Mouse (Mus musculus) right cerebral cortex, postnatal 14 days (tissue): Measurements from ENCODE around the gene Dclre1a.
"Not testable (repeated sequence)": the region's sequence is repeated elsewhere in the genome, so short reads cannot be mapped to it uniquely, and the experiment has no call there.

Experiments used
- DNase-seq: peaks from one replicate; pipeline ENCODE4 v3.0.0; 2022

Dclre1a gene

DNA sequence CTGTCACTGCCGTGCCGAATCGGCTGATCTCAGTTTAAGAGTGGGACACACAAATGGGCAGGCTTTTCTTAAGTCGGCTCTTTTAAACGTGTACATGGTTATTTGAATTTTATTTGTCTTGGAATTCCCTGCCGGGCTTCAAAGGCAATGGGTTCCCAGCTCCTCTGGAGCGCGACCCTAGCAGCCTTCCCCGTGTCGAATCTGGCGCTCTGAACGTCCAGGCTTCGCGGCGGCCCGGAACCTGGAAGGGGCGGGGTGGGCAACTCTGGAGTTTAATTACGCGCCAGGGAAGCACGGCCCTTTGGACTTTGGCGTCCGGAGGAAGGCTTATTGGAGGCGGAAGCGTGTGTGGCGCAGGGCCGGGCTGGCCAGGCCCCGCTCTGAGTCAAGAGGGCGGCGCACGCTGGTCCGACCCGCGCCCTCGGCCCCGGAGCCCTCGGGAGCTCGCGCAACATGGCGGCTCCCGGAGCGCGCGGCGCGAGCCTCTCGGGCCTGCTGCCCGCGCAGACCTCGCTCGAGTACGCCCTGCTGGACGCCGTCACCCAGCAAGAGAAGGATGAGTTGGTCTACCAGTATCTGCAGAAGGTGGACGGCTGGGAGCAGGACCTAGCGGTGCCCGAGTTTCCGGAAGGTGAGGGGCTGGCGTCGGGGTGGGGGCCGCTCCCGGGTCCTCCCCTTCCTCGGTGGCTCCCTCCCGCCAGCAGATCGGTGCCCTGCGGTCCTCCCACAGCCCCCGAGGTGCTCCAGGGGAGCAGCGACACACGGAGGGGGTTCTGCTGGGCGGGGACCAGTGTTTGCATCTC is 409 bp upstream of the Dclre1a start, which contains the start of gene Nhlrc2:
TSS of gene Nhlrc2 (plus strand) at position 32 of the 803 bp plus-strand sequence.
- DNase-seq = peak; percentile 66

- no peak for DNase-seq
These were observed 2.0 kb downstream of the Dclre1a start for GRCm38 (mm10) chr19:56546031-56546430.

DNA sequence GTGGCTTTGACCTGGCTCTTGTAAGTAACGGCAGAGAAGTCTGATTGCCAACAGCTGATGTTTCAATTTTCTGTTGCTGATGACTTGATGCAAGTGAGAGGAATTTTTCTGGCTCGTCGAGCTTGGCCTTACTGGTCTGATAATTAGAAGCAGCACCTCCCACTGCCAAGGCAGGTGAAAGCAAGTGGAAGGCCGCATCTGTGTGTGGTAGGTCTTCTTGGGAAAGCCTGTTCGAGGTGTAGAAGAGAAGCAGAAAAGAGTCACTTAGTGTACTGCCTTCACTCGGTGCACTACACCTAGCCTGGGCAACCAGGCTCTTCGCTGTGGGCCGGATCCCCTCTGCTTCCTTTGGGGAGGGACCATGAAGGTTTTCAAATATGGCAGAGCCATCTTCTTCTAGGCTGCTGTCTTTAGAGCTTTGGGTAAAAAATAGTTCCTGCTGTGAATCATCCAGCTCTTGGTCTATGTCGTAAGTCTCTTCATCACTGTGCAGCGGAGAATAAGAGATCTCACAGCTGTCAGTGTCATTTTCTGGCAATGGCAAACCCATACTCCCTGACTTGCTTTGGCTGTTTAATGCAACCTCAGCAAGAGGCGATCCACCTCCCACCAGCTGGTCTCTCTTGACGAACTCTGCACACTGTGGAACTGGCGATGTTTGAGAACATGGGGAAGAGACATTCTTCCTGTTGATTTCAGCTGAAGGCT is 3.2 kb downstream of the Dclre1a start:
- DNase-seq = no peak

- DNase-seq = no peak
These were observed 4.7 kb downstream of the Dclre1a start for GRCm38 (mm10) chr19:56543320-56543719.

- DNase-seq = no peak
These were observed 12.3 kb downstream of the Dclre1a start for GRCm38 (mm10) chr19:56535765-56536164.

GRCm38 (mm10) chr19:56535064-56535463 is 13.0 kb downstream of the Dclre1a start:
- no peak for DNase-seq

DNA sequence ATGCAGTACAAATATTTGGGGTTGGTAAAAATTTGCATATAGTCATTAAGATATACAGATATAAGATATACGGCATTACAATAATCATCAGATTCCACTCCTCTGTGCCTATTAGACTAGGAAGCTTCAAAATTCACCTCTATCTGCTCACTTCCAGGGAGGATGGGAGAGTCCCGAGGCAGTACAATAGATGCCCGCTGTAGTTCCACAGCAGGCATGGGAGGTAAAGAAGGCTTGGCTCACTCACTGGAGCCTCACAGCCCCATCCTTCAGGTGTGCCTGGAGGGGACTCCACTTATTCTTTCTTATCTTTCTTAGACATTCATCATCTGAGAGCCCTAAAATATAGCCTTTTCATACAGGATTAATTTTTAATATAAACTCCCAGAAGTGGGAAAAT is 13.7 kb downstream of the Dclre1a start:
- DNase-seq = no peak

- no peak for DNase-seq
These were observed 14.5 kb downstream of the Dclre1a start for GRCm38 (mm10) chr19:56533291-56534071.

- no peak for DNase-seq
These were observed 16.8 kb downstream of the Dclre1a start for GRCm38 (mm10) chr19:56531251-56531650.

DNA sequence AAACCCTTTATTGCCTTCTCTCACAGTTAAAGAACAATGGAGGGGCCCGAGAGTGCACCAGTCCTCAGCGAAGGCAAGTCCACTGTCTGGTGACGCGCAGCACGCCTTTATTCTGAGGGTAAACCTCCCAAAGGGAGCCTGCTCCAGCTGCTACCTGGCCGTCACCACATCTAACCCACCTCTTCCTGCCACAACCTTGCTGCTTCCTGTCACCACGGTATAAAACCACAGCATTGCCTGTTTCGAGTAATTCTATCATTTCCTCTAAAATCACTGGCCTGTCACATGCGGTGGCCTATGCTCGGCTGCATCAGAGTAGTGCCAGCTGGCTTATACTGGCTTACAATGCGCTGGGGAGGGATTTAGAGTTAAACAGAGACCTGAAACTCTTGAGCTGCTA is 17.5 kb downstream of the Dclre1a start:
- DNase-seq = not testable (repeated sequence)

DNA sequence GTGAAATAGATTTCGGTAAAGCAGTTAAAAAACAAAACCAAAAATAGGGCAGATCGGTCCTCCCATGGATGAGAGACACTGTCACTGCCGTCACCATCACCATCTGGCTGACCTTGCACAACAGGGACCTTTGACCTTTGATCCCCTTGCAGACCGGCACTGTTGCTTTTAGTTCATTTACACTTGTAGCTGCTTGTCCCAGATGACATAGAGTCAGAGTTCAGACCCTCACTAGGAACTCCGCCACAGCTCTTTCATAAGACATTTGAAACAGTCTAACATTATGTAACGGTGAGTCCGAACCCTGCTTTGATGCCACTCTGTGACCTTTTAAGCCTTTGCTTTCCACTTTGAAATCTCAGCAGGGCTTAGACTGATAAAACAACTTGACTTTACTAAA is 28.6 kb downstream of the Dclre1a start:
- DNase-seq = not testable (repeated sequence)

GRCm38 (mm10) chr19:56513527-56513926 is 34.5 kb downstream of the Dclre1a start:
- DNase-seq = not testable (repeated sequence)

DNA sequence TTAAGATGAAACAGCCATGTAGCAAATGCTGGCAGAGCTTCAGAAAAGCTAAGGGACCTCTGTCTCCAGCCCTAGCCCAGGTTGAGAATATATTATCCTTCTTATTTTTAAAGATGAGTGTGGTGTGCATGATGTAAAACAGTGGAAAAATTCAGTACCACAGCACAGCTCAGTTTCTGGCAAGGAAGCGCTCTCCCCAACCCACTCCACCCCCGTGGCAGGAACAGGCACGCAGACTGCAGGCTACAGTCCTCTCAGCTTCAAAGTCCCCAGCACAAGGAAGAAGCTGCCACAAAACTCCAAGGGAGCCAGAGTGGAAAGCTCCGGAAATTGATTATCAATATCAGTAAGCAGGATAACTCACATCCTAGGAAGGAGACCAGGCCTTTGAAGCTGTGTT is 36.8 kb downstream of the Dclre1a start:
- DNase-seq = not testable (repeated sequence)

- DNase-seq = not testable (repeated sequence)
These were observed 44.5 kb downstream of the Dclre1a start for GRCm38 (mm10) chr19:56503525-56503924.

DNA sequence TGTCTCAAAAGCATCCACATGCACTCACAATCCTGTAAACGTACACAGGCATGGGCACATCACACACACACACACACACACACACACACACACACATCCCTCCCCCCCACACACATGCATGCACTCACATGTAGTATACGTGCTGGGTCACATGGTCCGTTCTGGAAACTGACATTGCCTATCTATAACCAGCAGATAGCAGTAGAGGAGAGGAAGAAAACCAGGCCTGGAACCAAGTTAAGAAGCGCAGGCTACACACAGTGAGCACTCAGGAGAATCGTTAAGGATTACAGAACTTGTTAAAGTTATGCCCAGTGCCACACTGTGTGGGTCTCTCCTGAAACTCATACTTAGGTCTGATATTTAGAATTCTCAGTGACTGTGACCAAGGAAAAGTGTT is 45.0 kb downstream of the Dclre1a start:
- not testable (repeated sequence) for DNase-seq

- DNase-seq = not testable (repeated sequence)
These were observed 53.9 kb downstream of the Dclre1a start for GRCm38 (mm10) chr19:56494157-56494556.

- DNase-seq = no peak
These were observed 58.4 kb downstream of the Dclre1a start for GRCm38 (mm10) chr19:56489601-56490000.

DNA sequence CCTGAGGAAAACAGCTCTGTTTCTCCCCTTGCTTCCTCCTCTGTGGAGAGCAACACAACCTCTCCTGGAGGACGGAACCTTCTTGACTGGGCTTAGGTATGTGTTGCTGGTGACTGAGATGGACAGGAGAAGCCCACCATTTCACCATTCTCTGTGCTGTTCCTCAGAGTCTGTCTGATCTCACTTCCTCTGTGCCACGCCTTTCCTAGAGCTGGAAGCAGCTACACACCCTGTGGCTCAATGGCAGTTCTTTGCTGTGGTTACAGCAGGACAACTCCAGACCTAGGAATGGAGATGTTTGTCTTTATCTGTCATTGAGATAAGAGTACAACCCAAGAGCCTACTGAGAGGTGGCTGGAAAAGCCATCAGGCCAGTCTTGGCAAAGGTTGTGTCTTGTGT is 60.7 kb downstream of the Dclre1a start:
- no peak for DNase-seq

GRCm38 (mm10) chr19:56486926-56487325 is 61.1 kb downstream of the Dclre1a start:
- no peak for DNase-seq

DNA sequence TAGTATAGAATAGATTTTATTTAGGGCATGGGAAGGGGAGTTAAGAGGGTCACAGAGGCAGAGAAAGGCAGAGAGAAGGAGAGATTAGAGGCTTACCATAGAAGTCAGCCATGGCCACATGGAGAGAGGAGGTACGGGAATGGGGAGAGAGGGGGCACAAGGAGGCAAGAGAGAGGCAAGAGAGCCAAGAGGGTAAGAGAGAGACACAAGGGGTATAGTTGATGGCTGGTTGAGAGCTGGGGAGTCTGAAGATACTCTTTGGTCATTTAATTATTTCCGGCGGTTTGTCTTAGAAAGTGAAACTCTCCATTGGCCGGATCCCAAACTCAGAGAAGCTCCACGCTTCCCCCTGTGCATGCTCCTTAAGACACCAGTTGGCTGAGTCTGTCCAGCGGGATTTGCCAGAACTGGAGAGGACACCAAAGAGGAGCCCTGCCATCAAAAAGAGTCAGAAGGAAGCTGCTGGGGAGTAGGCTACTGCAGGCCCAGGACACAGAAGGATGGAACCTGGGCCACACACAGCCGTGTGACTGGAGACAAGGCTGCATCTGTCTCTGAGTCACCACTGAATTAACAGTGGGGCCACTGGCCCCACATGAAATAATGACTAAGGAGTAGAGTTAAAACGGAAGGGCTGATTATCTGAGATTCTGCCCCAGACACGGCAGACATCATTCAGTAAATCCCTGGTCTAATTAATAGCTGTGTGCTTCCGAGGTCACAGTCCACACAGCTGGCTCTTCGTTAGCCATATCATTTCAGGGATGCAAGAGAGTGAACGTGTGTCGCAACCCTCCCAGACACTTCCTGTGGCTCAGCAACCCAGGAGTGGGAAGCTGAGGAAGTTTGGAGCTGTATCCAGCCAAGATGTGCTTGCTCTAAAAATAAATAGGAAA is 62.4 kb downstream of the Dclre1a start:
- no peak for DNase-seq

DNA sequence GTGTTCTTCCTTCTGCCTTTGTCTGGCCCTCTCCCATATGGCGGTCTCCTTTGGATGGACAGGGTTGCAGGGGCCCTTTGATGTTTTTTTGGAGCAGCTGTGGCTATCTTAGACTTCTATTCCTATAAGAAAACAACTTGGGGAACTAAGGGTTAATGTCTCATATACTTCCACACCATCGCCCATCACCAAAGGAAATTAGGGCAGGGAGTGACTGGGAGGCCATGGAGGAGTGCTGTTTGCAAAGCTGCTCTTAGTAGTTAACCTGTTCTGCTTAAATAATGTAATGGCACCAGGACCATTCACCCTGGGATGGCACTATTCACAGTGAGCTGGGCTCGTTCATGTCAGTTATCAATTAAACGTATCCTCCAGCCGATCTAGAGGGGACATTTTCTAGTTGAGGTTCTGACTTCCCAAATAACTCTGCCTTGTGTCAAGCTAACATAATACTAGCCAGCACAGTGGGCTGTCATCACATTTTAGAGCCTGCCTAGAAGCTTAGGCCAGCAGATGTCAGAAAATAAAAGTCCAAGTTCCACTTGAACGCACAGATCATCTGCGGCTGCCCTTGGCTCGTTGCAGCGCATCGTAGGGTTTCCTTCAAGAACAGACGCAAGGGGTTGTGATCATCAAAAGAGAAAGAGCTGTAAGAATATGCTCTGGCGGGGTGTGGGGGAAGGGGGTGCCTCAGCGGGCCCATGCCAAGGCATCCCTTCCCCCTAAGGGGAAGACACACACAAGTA is 63.2 kb downstream of the Dclre1a start:
- no peak for DNase-seq
